Mouse (Mus musculus) right cerebral cortex, postnatal 14 days (tissue): ENCODE measurements around the gene Fbrsl1.

ENCODE experiments used
- DNase-seq: peaks from one replicate; pipeline ENCODE4 v3.0.0; 2022

Fbrsl1 gene

DNA sequence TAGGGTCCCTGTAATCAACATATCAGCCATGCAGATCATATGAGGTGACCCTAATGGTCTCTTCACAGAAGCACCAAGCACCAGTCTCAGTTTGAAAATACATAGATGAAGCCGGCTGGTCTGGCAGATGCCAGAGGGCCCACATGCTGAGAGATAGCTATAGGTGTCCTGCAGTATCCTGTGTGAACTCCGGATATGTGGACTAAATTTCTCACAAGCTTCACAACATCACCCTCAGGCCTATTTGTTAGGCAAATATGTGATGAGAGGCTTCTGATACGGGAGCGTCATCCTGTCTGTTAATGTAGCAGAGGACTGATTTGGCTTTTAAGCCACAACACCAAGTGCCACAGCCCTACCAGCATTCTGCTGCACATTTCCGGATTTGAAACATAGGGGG is 37.9 kb downstream of the Fbrsl1 start:
- no peak for DNase-seq

DNA sequence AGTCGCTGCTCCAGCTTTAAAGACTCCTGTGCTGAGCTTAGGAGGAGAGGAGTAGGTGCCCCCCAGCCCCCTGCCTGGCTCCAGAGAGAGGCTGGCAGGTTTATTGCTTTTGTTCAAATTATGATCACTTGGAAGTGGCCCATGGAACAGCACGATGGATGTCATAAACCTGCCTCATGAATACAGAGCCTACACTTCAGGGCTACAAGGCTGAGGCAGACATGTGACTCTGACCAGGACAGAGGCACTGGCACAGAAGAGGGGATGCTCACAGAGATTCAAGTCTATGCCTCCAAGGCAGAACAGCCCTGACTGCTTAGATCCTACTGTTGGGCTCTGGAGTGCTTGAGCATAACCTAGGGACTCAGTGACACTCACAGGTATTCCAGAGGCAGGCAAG is 39.3 kb downstream of the Fbrsl1 start:
- no peak for DNase-seq

DNA sequence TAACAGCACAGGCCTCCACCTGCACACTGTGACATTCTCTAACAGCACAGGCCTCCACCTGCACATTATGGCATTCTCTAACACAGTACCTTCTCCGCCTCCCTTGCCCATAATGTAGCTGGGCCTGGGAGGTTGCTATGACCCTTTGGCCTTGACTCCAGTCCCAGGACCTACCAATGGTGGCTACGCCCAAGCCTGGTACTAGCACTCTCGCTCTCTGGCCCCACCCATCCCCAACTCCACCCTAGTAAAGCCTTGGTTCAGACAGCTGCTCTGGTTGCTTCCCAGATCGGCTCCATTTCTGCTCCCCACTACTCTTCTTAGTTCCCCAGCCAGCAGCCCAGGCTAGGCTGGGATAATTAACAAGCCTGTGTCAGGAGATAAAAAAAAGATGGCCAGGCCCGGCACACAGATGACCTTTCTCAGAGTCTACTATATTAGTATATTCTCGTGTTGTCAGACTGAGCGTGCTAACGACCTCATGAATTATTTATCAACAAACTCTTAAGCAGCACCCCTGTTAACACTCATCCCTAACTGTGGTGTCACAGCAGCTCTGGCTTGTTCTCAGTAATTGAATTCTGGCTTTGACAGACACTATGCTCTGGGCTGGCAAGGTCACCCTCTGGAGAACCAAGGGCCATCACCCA is 42.1 kb downstream of the Fbrsl1 start:
- no peak for DNase-seq

DNA sequence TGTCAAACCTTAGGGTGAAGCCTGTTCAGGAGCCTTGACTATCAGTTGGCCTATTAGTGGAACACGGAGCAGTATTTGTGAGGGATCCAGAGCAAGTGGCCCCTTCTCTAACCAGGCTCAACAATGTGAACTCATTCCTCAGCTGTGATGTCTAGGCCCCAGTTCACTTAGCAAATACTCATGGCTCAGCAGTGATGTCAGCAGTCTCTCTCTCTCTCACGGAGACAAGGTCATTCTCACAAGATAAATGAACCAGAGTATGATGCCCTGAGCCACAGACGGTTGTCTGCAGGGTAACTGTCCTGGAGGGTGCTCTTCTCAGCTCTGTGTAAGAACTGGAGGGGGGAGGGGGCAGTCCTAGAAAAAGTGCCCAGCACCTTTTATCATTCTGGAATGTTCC is 44.4 kb downstream of the Fbrsl1 start:
- no peak for DNase-seq

DNA sequence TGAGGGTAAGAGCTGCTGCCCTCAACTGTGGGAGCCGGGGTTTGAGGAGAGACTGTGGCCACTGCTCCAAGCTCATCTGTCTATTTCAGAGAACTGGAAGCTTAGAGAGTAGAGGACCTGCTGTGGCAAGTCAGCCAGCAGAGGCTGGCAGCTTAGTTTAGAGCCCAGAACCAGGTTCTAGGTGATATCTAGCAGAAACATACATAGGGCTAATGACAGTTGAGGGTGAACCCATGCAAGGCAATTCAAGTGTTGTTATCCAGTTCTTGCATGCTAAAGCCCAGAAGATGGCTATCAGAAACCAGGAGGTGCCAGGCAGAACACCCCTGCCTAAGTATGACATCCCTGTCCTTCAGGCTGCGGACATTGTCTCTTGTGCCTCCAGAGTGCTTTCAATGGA is 45.7 kb downstream of the Fbrsl1 start:
- no peak for DNase-seq

DNA sequence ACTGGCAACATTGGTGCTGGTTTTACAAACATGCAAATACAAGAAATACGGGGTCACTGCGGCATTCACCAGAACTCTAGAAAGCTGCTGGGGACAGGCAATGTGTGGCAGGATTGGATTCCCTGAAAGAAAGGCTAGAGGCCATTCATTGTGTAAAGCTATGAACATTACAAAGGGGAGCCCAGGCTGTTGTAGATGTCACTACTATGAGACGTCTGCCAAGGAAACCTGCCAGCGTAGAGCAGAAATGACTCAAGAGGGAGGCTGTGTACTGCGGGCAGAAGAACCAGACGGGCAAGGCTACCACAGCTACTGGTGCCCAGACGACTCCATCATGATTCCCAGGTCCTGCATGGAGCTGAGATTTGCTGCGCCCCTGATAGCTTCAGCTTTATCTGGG is 47.2 kb downstream of the Fbrsl1 start:
- DNase-seq, result no peak

DNA sequence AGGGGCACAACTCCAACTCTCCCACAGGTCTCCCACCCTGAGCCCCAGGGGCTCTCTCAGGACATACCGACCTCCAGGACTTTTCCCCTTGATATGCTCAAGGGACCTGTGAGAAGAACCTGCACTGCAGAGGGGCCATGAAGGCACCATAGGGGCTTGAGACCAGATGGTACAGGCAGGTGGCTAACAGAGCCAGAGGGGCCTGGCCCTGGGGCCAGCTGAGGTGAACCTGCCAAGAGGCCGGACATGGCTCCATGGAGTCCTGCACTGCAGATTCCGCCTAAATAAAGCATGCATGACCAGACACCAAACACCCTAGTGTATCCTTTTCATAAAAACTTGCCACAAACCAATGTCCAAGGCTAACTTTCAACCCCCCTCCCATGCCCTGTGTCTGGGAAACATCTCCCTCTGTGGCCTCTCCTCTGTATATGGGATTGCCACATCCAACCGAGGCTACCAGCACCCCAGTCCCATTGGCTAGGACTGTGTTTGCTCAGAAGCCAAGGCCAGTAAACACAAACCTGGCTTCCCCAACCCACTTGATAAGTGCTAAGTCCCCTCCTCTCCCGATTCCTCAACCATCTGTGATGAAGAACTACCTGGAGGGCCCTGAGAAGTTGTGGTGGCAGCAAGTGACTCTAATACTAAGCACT is 53.2 kb downstream of the Fbrsl1 start:
- no peak for DNase-seq

DNA sequence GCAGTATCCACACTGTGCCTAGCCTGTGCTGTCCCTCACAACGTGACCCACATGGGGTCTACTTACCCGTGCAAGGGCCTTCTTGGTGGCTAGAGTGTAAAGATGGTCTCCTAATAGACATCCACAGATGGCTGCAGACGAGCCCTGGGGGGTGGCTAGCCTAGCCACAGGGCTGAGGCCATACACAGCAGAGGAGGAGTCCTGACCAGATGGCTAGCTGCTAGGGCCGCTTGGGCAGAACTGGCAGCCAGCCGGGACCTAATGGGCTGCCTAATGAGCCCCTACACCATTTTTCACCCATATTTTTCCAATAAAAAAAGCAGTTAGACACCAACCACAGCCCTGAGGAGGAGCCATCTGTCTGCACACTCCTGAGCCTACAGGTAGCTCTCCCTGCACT is 55.6 kb downstream of the Fbrsl1 start:
- DNase-seq, result no peak

DNA sequence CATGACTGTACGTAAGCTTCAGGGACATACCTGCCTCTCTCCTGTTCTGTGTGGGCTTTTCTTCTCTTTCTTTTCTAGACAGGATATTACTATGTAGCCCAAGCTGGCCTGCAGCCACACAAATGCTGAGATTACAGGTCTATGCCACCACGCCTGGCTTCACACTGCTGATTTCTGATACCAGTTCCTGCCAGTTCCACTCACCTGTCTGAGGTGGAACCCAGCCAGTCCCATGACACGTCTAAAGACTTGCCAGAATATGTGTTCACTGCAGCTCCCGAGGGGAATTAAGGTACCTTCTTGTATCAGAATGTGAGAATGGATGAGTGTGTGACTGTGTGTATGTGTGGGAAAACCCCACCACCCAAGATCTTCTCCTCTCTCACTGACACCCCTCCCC is 57.7 kb downstream of the Fbrsl1 start:
- DNase-seq, result no peak

DNA sequence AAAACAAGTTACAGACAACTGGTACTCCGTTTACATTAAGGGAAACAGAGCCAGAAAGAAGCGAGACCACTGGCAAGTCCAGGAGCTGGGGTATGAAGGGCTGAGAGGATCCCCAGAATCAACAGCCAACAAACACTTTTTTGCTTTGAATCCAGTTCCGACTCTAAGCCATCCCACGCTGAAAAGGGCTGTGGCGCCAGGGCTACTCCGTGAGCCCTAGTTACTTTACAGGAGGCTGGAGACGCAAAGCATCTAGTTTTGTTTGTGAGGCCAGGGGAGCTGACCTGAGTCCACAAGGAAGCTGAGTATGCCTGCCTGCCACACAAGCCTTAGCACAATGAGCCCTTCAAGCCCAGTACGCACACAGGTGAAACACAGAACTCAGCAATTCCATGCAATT is 61.0 kb downstream of the Fbrsl1 start:
- DNase-seq, result no peak

DNA sequence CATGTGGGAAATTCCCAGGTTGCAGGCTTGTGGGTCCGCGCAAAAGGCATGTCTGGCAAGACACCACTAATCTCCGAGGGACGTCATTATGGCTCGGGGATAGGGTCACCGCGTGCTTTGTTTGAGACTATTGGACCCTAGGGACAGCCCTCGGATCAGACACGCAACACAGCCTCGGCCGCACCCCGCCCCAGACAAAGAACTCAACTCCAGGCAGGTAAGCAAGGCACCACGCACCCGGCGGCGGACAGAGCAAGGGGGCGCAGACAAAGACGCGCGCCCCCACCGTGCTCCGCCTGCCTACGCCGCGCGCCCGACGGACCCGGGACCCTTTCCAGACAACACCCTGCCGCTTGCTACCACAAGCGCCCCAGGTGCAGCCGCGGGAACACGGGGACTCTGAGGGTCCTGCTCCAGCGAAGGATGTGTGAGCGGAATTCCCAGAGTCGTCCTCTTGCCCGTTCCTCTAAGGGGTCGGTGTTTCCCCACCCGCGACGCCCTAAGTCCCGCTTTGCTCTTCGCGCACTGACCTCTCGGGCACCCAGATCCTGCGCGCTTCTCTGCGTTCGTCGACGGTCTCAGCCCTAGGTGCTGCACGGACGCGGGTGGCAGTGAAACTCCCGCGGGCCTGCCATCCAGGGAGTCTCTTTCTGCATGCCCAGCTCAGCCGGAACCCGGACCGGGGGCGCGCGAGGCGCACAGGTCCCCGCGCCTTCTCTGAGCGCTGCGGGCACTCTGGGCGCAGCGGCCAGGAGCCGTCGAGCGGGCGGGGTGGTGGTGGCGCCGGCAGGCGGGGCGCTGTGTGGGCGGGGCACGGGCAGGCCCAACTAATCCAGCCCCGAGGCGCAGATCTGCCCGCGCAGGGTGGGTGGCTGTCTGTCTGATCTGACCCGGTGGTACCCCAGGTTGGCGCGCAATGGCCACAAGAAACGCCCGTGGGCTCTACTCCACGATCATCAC is 61.7 kb downstream of the Fbrsl1 start:
- peak; percentile 76 for DNase-seq

DNA sequence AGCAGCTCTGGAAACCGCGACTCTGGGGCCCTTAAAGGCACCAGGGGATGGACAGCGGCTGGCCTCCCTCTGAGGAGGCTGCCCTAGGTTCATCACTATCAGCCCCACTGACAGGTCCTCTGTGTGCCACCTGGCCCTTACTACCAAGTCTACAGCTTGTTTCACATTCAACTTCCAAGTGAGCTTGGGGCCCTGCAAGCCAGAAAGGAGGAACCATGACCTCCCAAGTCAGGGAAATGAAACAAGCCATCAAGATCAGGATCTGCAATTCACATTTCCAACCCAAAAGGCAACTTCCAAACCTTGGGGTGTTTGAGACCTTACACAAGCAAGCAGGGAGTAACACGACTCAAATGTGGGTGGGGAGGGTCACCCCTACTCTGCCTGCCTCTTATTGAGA is 63.0 kb downstream of the Fbrsl1 start:
- DNase-seq, result no peak

DNA sequence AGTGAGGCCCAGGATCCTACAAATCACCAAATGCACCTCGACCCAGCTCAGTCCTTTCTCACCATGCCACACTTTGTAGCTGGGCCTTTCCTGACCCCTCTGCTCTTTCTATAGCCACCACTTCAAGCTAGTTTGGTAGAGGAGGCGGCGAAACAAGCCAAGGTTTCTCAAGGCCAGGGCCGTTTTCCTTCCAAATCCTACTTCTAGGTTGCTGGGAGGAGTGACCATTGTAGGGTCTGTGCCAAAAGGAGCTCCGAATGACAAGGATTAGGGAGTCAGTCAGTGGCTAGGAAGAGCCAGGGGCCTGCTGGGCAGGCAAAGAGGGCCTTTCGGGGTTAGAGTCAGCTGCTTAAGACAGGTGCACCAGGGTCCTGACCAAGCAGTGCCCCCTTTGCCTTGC is 63.8 kb downstream of the Fbrsl1 start:
- no peak for DNase-seq

DNA sequence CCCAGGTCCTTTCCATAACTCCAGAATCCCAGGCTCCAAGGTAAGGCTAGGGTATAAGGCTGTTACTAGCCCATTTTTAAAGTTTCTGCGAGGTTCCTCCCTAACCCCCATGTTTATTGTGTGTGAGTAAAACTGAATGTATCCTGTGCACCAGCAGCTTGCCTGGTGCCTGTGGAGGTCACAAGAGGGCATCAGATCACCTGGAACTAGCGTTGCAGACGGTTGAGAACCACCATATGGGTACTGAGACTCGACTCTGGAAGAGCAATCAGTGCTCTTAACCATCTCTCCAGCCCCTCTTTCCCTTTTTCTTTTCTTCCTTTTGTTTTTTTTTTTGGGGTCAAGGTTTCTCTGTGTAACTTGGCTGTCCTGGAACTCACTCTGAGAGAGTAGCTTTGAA is 68.5 kb downstream of the Fbrsl1 start:
- DNase-seq, result no peak

DNA sequence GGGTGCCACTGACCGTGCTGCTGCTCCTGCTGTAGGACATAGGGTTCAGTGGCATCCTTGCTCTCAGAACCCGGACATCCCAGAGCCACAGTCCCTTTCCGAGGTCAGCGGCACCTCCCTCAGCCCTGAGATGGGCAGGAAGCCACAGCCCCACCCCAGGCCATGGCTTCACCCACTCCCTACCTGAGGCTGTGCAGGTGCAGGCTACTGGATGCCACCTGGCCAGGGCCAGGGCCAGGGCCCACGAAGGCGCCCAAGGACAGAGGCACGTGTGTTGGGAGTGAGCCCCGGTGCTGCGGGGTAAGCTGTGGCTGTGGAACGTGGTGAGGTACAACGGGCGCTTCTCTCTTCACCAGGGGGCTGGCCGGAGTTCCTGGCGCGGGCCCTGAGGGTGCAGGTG is 69.2 kb downstream of the Fbrsl1 start:
- DNase-seq, result no peak

DNA sequence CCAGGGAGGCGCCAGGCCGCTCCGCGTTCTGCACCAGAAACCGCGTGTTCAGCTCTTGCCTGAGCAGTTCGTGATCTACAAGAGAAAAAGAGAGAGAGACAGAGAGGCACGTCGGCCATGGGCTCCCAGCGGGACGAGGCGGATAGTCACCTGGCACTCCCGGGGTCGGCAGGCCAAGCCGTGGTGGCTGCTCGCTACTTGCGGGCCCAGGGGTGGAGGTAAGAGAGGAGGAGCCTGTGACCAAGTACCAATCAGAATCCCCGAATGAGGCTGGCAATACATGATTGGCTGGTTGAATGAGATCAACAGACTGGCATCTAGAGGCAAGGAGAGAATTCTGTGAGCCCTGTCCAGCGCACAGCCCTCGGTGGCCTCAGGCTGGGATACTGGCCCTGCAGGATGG is 70.1 kb downstream of the Fbrsl1 start:
- DNase-seq, result no peak

DNA sequence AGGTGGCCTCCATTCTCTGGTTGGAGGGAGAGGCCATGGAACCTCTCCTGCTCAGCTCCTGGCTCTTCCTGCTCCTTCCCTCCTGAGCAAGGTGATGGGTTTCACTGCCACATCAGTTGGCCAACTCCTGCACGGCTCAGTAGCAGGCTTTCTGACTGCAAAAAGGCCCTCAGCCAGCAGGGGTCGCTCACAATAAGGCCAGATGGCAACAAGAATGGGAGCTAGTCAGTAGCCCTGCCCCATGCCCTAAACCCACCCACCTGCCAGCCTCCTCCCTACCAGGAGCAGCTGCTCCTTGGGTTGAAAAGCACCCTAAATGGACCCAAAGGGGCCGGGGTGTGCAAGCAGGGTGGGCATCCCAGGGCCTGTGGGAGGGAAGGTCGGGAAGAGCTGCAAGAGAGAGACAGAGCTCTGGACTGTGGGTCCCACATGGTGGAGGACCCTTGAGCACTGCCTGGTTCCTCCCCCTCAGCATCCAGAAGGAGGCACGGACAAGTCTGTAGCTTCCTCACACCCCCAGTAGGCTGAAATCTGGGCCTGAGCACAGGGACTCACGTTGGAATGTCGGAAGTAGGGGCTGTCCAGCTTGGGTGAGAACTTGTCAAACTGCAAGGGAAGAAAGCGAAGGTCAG is 71.4 kb downstream of the Fbrsl1 start:
- DNase-seq, result peak; percentile 80

DNA sequence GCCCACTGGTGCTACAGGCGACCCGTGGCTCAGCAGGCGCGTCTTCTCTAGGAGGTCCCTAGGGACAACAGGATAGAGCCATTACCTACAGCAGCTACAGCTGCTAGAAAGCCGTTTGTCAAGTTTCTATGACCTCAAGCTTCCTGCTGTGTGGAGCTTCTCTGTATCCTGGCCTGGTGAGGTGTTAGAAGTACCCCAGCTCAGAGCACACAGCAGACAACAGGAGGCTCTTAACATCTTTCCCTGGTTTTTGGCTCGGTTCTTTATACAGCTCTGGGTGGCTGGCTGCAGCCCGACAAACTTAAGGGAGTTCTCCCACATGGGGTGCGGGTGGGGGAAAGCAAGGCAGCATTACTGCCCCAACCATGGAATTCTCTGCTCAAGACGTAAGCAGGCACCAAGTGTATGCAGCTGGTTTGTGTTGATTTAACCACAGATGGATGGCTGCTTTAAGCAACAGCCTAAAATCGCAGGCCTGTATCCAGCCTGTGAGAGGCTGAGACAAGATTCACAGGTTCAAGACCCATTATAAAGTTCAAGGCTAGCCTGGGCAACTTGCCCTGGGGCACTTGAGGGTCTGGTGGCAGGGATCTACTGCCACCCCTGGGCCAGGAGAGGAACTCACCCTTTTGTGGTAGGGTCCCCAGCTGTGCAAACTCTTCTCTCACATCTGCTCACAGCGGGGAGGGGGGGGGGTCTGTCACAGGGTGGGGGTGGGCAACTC is 84.3 kb downstream of the Fbrsl1 start:
- DNase-seq, result no peak

DNA sequence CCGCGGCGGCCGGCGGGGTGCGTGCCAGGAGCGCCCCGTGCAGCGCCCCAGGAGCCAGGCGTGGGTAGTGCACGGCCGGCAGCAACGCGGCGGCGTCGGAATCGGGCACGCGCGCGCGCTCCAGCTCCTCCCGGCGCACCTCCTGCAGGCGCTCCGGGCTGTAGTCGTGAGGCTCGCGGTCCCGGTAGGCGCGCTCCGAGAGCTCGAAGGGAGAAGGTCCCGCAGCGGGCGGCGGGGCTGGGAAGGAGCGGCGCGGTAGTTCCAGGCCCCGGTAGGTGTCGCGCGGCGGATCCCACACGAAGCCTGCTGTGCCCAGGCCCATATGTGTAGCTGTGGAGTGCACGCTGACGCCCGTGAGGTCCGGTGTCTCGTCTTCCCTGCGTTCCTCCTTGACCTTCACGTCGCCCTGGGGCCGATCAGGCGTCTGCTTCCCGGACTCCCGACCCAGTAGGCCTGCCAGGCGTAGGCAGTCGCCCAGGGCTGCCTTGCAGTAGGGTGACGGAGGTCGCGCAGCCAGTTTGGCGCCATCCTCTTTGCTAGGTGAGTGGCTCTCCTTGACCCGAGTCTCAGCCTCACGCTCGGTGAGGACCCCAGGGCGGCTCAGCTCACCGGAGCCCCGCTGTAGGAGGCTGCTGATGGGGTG is 85.0 kb downstream of the Fbrsl1 start:
- DNase-seq, result peak; percentile 81

DNA sequence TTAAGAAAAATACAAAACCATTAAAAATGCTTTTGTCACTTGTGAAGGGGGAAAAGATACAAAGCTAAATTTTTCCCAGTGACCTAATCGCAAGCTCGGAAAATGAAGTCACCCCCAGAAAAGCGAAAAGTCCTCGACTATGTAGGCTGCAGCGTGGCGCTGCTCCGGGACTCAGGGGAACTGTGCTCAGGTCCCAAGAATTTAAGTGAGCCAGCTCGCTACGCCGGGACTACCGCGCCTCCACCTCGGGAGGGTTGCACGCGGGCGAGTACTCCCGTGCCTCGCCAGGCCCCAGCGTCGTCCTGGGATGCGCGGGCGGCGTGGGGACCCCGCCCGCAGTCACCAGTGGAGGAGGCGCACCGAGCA is 85.5 kb downstream of the Fbrsl1 start:
- DNase-seq, result no peak

DNA sequence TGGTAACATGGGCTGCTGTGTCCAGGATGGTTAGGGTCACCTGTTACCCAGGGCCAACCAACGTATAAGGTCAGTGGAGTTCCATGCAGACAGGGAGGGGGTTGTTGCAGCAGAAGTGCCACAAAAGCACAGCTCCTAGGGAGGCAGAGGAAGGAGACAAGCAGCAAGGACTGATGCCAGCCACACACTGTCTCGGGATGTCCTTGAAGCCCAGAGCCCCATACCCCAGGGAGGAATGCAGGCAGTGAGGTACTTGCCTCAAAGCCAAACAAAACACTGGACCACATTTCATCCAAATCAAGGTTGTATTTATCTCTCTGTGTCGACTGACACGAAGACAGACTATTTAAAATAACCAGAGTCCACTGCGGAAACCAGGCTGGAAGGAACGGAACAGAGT is 86.8 kb downstream of the Fbrsl1 start:
- DNase-seq, result no peak

DNA sequence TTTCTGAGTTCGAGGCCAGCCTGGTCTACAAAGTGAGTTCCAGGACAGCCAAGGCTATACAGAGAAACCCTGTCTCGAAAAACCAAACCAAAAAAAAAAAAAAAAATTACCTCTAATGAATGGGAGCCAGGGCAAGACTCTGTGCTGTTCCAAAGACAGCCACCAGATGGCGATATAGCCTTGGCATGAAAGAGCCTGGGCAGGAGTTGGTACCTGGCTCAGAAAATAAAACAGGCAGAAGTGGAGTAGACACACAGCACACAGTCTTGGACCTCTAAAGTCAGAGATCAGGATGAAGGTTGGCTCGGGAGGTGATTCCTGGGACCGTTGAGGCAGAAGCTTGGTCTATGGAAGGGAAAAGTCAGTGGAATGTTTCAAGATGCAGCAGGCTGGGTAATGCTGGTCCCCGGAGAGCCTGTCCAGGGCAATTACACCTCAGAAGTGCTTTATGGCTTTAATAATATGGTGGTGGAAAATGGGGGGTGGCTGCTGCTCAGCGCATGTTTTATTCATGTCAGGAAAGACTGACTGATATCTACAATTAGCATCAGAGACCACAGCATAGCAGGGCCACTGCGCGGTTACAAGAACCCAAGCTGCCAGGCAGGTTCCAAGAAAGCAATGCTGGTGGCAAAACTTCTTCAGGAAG is 90.6 kb downstream of the Fbrsl1 start:
- peak; percentile 87 for DNase-seq
